Mouse (Mus musculus) lung, postnatal 4 days (tissue): ENCODE results near the gene Srpk3.

Experiments
- DNase-seq, 2 experiments: peaks; one replicate each; pipeline ENCODE4 v3.0.0; 2021

Srpk3 gene

DNA sequence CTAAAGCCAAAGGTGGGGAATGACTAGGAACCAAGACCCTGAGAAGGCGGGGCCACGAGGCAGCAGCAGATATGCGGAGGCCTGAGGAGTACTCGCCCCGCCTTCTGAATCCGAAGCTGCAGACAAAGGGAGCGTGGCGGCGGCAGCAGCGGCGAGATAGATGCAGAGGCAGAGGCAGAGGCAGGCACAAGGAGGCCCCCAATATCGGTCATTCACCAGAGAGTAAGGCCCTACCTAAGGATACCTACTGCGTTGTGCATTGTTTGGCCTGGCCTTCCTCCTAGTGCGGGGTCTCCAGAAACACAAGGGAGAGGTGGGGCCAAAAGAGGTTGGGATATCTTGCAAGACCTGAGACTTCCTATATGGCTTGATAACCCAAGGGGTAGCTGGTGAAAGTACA is 40.9 kb downstream of the Srpk3 start:
- DNase-seq = no peak

DNA sequence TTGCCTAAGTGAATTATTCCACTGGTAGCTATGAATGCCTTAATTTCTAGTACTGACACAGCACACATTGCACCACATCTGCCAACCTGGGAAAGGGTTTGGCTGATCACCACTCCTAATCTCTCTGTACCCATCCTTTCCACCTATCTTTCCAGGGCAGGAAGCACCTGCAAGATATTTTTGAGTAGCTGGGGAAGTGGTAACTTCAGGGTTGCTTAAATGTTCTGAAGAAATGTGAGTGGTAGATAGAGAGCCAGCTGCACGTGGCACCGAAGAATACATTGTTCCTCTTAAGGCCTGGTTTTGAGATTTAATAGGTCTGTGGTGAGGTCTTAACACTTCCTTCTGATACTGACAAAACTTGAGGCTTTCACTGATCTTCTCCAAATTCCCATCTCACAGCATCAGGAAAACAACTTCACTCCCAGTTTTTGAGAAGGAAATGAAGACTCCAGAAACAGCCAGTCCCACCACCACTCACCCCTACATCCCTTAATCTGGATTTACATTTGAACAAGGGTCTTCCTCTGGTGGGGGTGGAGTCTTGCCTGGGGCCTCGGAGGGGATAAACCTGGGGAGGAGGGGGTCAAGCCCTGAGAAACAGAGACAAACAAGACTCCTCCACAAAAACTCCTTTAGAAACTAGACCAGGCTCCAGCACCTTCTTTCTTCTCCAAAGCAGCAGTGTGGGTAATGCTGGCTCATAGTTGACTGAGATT is 42.5 kb downstream of the Srpk3 start:
- no peak for DNase-seq

DNA sequence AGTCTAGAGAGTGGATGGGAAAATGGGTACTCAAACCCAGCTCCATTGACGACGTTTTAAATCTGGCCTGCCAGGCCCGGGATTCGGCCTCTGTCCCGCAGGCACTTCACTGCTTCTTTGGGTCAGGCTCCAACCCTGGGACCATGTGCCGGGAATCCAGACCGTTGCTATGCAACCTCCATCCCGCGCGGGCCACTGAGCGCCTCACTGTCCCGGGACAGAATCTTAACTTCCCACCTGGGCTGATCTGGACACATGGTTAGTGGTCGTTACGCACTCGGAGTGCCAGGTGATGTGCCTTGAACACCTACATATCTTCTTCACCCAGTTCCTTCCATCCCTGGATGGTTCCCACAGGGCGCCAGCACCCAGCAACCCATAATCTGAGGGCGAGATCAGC is 49.5 kb downstream of the Srpk3 start:
- no peak for DNase-seq

DNA sequence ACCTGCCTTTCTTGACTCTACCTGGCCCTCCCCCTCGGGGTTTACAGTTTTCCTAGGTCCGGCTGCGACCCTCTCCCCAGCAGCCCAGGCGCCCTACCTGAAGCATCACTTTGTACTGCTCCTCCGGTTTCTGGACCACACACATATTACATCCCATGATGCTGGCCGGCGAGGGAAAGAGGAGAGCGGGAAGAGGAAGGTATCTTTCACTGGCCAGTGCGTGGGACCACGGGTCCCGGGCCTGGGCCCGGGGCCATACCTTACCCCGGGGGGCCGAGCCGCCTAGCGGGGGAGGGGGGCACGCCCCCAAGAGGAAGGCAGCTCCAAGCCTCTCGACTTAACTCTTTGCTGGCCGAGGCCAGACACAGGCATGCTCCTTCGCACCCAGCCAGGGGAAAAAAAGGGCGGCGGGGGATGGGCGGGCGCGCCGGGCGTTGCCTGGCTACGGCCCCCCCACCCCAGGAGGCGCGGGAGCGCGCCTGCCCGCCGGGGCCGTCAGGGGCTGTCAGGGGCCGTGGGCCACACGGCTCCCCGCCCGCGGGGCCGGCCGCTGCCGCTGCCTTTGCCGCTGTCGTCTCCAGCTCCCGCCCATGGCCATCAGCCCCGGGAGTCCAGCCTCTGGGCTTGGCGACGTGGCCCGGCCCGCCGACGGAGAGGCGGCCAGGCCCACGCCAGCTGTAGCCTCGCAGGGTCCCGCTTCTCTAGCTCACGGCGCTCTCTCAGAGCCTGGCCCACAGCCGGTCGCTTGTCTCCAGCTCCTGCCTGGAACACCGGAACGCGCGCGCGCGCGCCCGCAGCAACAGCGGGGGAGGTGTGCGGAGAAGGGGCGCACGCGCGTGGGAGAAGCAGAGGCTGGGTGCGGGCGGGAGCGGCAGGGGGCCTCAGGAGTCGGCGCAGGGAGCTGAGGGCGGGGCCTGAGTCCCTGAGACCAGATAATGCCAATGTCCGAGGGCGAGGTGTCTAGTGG is 50.3 kb downstream of the Srpk3 start, which contains the start of gene Pdzd4:
TSS of gene Pdzd4 (minus strand) at position 785 of the 967 bp plus-strand sequence.
- peak; percentile 59 to 77 for DNase-seq
